Mouse (Mus musculus) right cerebral cortex, postnatal 14 days (tissue): Measurements from ENCODE around the gene Wdr18.

Source experiments
- DNase-seq: peaks from one replicate; pipeline ENCODE4 v3.0.0; 2022

The Wdr18 gene

GRCm38 (mm10) chr10:79979401-79980155 is 19.6 kb downstream of the Wdr18 start:
- DNase-seq, result no peak

- no peak for DNase-seq
Observed at GRCm38 (mm10) chr10:79983205-79983604, 23.3 kb downstream of the Wdr18 start.

GRCm38 (mm10) chr10:79983670-79984069 is 23.7 kb downstream of the Wdr18 start:
- peak; percentile 81 for DNase-seq

- peak; percentile 79 for DNase-seq
Observed at GRCm38 (mm10) chr10:79984195-79984816, 24.4 kb downstream of the Wdr18 start, which contains the start of gene Tmem259. Gene Tmem259, minus strand, starts transcription at chr10:79984330.

- DNase-seq, result peak; percentile 88
Observed at GRCm38 (mm10) chr10:79984871-79985270, 24.9 kb downstream of the Wdr18 start.

GRCm38 (mm10) chr10:79985334-79986231 is 25.6 kb downstream of the Wdr18 start:
- DNase-seq, result peak; percentile 52

GRCm38 (mm10) chr10:79986232-79986878 is 26.4 kb downstream of the Wdr18 start:
- DNase-seq, result no peak

- DNase-seq, result peak; percentile 92
Observed at GRCm38 (mm10) chr10:79986963-79987362, 27.0 kb downstream of the Wdr18 start.

- DNase-seq, result no peak
Observed at GRCm38 (mm10) chr10:79987771-79988505, 28.0 kb downstream of the Wdr18 start.

- no peak for DNase-seq
Observed at GRCm38 (mm10) chr10:79988506-79989271, 28.7 kb downstream of the Wdr18 start, which contains the start of gene Cnn2. Gene Cnn2, plus strand, starts transcription at chr10:79988584.

- no peak for DNase-seq
Observed at GRCm38 (mm10) chr10:79989272-79989786, 29.4 kb downstream of the Wdr18 start.

- no peak for DNase-seq
Observed at GRCm38 (mm10) chr10:79989870-79990269, 29.9 kb downstream of the Wdr18 start.

- DNase-seq, result no peak
Observed at GRCm38 (mm10) chr10:79991099-79991498, 31.1 kb downstream of the Wdr18 start.

- DNase-seq, result no peak
Observed at GRCm38 (mm10) chr10:79991548-79991947, 31.6 kb downstream of the Wdr18 start.

GRCm38 (mm10) chr10:79994397-79995115 is 34.6 kb downstream of the Wdr18 start:
- DNase-seq, result peak; percentile 53

- no peak for DNase-seq
Observed at GRCm38 (mm10) chr10:79995636-79996035, 35.7 kb downstream of the Wdr18 start.

GRCm38 (mm10) chr10:79996272-79997033 is 36.5 kb downstream of the Wdr18 start, which contains the start of gene Abca7:
Gene Abca7, plus strand, starts transcription at chr10:79996494.
- peak; percentile 97 for DNase-seq

GRCm38 (mm10) chr10:79997034-79997760 is 37.2 kb downstream of the Wdr18 start:
- peak; percentile 73 for DNase-seq

GRCm38 (mm10) chr10:79997819-79998218 is 37.9 kb downstream of the Wdr18 start:
- DNase-seq, result no peak
